Mouse (Mus musculus) urinary bladder, adult 18-20 months (tissue): Measurements from ENCODE around the gene Adamts17.

ENCODE experiments used
- DNase-seq, 2 experiments: peaks; one replicate each; pipeline ENCODE4 v3.0.0; 2022; ENCODE audit warnings: low spot score in 2 of 2, mixed read lengths in 2 of 2

Adamts17 gene

DNA sequence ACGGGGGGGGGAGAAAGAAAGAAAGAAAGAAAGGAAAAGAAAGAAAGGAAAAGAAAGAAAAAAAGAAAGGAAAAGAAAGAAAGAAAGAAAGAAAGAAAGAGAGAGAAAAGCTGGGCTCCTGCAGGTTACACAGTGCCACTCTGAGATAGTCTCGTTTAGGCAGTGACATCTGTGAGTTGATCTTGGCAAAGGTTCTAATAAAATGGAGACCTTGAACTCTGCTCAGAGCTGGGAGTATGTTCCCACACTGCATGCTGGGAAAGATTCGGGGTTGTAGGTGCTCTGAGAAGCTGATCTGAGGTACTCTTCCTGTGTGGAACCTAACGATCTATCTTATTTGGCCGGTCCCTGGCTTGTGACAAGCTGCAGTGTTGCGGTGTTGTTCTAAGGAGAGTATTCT is 7.0 kb downstream of the Adamts17 start:
- DNase-seq, result no peak

DNA sequence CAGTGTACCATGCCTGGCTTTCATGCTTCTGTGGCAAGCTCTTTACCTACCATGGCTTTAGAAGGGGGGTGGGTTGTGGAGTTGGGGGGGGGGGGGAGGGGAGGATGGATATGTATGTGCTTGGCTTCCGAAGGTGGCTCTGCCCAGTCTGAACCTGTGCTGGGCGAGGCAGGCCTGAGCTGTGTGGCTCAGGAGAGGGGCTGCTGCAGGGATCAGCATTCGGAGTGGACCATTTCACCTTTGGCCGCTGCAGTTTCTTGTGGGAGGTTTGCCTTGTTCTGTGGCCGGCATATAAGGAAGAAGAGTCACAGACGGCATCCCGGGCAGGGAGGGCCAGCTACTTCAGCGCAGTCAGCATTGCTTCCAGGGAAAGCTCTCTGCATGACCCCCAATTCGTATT is 7.8 kb downstream of the Adamts17 start:
- DNase-seq, result no peak

DNA sequence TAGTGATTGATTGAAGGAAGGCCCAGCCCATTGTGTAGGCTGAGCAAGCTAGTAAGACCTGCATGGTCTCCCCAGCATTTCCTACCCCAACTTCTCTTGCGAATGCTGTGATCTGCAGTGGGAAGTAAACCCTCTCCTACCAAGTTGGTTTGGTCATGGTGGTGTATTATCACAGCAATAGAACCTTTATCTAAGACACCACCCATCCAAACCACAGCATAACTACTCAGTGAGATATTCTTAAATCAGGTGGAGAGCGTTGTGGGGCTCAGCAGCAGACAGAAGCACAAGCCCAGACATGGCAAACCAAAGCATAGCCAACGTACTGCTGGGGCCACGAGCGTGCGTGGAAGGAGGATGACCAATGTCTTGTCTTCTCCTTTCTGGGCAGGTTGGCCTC is 9.8 kb downstream of the Adamts17 start:
- no peak for DNase-seq

DNA sequence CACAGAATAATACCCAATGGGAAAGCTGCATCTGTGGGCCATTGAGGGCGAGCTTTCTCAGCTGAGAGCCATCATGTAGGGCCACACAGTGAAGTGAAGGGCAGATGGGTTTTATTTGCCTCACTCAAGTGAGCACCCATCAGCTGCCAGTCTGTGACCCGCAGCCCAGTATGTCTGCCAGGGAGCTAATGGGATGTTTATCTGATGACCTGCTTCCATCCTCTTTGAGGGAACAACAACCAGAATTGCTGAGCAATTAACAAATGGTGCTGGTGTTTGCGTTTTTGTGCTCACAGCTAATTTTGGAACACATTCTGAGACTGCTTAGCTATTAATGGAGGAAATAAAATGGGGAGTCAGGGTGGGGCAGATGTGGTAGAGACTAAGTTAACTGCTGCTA is 12.6 kb downstream of the Adamts17 start:
- DNase-seq, result no peak

DNA sequence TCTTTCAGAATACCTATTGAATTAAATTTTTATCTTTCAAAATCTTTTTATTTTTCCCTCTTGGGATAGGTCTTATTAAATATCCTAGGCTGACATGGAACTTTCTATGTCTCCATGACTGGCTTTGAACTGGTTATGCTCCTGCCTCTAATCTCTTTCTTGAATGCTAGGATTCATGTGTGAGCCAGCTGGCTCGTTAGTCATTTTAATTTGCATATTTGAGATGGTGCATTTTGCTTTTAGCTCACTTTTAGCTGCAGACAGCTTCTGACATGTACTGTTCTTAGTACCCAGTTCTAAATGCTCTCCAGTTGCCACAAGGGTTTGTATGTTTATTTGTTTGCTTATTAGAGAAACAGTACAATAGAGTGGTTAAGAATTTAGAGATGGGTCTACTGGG is 18.1 kb downstream of the Adamts17 start:
- DNase-seq, result no peak

DNA sequence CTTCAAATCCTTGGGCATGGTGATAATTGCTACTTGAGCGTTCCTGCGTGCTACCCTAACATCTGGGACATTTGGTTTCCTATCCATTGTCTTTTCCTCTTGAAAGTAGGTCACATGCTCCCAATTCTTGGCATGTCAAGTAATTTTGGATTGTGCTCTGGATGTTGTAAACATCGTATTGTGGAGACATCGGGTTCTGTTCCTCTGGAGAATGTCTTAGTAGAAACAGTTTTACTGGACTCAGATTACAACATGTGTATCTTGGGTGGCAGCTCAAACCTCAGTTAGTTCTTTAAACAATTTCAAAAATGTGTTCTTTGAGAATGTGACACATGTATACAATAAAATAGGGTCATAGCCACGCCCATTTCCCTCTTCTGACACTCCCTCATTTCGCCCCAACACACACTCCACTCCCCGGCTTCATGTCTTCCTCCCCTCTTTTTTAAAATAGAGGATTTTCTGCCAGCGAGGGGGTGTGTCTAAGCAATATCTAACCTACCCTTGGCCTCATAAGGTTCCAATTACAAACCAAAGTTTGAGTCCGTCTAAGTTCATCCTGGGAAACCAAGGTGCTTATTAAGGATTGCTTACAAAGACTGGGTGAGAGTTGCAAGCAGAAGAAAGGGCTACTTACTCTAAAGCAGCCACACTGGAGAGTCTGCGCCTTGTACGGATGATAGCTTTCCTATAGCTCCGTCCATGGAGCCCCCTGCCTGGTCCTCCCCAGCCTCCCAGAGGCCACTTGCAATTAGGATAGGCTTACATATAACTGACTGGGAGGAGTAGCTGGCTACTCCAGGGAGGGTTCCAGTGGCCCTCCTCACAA is 18.9 kb downstream of the Adamts17 start:
- no peak for DNase-seq

DNA sequence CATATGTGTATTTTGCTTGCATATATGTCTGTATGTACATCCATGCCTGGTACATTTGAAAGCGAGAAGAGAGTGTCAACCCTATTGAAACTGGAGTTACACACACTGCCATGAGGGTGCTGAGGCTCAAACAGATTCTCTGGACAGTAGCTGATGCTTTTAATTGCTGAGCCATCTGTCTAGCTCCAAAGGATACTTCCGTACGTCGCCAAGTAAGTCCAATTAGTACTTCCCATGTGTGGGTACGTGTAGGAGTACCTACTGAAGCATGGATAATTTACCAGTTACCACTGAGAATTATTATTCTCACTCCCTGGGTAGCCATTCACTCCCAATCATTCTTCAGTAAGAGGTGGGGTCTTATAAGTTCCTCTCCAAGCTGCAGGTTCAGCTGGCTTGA is 19.7 kb downstream of the Adamts17 start:
- no peak for DNase-seq

DNA sequence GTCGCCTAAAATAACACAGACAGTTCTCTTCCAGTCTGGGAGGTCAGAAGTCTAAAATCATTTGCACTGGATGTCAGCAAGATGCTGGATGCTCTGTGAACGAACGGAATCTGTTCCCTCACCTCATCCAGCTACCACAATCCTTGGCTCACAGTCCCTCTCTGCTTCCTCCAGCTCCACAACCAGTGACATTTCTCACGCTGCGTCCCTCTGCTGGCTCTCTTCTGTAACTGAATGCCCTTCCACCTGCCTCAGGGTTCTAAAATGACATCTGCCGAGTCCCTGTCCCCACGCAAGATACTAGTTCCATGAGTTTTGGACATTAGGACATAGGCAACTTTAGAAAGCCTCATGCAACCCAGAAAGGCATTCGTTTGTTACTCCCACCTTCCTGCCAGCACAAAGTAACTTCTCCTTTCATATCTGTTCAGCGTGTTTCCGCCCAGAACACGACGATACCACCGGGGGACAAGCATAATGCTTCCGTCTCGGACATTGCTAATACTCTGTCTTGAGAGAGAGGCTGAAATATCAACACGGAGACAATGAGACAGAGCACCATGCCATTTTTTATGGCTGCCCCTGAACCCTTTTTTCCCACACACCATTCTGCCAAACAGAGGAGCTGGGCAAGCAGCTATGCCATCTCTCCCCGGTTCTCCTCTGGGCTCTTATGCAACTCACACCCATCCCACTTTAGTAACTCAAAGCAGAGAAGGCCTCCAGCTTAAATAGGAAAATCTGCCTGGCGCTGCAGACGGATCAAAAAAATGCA is 27.6 kb downstream of the Adamts17 start:
- DNase-seq, result no peak

DNA sequence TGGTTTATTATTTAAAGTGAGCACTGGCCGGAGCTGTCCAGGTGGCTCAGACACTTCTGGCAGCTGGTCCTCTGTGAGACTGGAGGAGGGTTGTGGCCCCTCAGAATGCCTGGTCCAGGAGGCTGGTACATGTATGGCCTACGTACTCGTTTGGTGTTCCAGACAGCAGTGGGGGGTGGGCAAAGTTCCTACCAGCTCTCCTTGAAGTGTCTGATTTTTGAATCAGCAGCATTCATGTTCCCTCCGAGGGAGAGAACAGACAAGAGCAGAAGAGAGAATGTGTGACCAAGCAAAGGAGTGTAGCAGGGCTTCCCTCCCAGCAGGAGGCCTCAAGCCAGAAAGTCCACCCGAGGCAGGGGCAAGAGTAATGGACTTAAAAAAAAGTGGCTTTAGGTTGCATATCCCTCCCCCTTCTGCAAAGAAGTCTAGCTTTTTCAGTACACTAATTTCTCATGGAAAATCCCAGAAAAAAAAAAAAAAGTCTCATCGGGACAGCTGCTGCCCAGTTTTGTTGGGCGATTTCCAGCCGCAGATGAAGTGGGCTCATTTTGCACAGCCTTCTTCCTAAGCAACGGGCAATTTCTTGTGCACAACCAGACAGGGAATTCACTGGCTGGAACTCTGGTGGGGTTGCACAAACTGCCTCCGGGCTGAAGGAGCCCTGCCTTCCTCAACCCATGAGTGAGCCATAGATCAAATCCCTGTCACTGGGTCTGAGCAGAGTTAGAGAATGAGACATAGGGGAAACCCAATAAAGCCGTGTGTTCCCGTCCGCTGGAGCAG is 28.4 kb downstream of the Adamts17 start:
- no peak for DNase-seq

DNA sequence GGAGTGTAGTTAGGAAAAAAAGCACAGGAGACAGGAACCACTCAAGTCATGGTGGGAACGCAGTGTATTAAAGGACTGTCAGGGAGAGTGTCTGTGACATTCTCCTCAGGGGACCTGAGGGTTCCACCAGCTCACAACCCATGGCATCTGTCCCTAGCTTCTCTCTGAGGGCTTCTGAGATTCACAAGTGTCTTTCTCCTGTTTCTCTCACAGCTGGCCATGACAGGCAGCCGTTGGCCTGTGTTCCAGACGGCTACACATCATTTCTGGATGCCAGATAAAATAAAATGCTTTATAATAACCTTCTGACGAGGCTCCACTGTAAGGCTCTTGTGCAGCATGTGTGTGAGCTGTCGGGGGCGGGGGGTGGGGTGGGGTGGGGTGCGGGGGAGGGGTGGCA is 32.0 kb downstream of the Adamts17 start:
- DNase-seq, result no peak

DNA sequence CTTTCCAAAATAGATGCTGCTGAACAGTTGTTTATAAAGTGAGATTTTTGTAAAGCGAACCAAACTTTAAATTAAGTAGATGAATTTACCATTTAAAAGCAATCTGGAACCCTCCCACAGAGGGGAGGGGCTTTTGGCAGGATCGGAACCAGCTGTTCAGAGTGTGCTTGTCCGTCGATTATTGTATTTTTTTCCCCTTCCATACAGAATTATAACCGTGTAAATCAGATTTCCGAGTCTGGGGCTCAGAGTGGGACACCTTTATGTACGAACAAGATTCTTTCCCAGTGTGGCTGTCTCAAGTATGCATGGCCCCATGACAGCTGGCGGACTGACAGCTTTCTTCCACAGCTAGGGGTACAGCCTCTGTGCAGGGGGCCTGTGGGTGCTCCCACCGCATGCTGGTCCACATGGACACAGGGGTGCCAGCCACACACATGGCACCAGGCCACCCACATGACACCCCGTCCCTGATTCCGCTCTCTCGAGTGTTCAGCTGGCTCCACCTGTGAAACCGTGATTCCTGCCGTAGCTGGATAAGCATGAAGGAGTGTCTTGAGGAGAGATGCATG is 32.5 kb downstream of the Adamts17 start:
- no peak for DNase-seq

DNA sequence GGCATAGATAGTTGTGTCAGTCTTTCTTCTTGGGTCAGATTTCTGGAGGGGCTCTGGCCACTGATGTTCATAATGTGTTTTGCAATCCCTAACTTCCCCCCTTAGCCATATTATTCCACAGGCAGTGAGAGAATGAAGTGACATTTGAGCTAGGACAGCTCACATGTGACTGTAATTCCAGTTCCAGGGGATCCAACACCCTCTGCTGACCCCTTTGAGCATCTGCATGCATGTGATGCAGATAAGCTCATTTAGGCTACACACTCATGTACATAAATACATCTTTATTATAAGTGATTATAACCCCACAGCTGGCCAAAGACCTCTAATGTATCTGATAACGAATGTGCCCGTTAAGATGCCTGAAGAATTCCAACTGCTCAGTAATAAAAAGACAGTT is 33.7 kb downstream of the Adamts17 start:
- DNase-seq, result no peak

DNA sequence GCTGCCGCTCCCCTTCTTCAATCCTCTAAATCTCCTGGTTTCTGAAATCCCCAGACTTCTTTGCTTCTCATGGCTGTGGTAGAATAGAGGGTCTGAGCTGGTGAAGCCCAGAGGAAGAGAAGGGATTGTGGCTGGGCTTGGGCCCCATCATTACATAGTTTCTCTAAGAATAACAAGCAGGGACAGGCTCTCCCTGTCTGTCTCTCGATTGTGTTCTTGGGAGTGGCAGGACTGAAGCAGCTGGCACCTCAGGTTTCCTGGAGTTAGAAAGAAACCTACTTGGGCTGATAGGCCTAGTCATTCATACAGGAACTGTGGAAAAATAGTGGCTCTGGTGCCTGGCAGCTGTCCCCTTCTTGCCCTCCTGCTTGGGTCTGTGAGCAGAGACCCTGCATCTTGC is 51.9 kb downstream of the Adamts17 start:
- no peak for DNase-seq

DNA sequence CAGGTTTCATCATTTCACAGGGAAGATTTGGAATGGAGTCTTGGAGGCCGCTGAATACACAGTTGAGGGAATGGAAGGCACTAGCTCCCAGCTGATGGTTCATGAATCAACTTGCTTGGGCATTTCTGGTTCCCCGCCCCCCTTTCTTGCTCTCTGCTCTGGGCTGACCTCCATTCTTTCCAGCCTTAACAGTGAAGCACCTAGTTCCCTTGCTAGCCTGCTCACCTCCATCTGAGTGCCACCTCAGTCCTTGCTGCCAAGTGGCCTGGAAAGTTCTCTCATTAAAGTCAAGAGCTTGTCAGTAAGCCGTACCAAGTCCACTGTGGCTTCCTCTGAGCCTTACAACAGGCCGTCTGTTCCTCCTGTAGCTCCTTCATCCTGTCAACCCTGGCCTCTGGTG is 52.6 kb downstream of the Adamts17 start:
- no peak for DNase-seq

DNA sequence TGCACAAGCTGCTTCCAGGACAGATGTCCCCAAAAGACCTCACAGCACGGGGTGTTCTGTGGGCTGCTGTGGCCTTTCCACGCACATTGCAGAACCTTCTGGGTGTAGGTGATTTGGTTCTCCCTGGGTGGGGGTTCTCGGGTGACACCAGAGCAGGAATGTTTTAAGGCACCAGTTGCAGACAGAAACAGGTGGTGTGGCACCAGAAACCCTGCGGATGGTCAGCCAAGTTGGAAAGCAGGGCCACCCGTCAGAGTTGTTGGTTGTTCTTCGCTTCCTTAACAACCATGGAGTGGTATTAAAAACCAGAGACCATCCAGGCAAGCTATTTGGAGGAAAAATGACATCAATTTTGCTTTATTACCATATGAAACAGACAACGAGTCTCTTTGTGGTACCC is 62.8 kb downstream of the Adamts17 start:
- DNase-seq, result no peak

DNA sequence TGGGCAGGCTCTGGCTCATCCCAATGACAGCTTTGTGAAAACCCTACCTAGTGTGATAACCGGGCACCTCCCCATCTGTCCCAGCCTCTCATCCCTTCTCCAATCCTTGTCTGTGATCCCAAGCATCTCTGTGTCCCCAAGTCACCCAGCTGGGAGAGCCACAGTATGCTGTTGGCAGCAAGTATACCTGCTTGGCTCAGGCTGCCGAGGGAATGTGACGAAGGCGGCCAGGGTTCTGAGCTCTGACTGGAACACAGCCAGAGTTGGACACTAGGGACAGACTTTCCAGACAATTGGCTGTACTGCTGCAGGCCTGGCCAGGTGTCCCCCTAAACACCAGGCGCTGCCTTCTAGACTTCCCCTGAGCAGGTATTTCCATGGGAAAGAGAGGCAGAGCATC is 63.5 kb downstream of the Adamts17 start:
- DNase-seq, result no peak

DNA sequence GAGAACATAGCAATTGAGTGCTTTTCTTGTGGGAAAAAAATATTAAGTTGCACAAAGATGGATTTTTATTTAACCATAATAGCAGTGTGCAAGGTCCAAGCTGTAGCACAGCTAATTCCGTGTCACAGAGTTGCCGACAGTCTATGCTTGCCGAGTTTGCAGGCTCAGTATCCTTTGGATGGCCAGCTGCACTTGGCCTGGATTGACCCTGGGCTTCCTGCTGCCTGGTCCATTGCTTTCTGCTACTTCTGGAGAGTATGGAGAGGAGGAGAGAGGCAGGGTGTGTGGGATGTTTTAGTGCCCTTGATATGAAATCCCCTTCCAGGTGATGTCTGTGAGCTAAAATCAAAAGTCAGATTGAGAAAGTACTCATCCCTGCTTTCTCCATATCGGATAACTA is 66.4 kb downstream of the Adamts17 start:
- no peak for DNase-seq

DNA sequence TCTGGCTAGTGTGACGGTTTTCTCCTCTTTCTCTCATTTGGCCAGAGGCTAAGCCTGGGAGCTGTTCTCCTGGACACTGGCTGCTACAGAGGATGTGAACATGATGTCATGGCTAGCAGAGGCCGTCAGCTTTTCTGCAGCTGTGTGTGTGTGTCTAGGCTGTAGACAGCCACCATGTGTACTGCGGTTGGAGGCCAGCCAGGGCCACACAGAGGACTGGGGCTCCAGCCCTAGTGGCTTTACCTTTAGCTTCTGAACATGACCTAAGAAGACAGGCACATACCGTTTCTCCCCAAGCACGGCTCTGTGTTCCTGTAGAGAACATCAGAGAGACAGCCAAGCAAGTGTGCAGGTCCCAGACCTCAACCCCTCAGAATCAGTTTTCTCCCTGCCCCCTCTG is 73.3 kb downstream of the Adamts17 start:
- DNase-seq, result no peak

DNA sequence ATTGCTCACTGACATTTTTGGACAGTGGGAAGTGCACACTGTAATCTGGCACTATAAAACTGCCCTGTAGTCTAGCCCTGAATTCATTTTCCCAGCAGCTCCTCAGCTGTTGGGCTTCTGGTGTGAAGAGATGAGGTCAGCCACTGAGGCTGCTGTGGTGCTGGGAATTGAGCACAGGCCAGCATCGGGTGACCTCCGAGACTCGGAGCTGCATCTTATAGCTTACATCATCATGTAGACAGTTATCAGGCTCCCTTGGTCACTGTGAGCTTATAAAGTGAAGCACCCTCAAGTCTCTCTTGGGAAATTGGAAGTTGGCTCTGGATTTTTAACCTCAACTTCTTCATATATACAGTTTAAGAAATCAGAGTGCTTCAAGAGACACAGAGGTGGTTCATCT is 84.1 kb downstream of the Adamts17 start:
- no peak for DNase-seq

DNA sequence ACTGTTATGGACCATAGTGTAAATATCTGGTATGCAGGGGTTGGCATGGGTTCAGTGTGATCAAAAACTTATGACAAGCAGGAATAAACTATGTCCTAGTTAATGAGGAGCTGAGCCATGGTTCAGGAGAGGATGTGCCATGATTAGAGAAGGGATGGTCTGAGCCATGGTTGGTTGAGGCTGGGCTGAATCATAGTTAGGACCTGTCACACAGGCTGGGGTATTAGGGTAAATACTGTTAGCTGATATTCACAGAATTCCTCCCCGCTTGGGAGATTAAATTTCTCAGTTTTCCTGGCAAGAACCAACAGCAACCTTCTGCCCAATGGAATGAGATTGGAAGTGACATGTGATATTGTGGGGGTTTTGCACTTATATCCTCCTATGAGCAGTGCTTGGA is 84.6 kb downstream of the Adamts17 start:
- no peak for DNase-seq

DNA sequence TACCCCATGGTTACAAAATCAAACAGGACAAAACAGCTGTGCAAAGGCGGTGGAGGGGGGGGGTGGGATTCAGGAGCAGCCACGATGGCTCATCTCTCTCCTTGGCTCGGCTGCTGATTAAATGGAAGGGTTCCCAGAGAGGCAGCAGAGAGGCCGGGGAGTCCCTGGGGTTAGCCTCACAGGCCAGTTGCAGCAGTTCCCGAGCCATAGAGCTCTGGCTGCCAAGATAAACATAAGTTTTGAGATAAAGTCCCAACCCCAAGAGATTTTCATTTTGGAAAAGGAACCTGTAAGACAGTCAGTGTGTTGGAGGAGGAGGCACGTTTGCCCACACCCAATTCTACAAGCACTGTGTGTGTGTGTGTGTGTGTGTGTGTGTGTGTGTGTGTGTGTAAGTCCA is 89.7 kb downstream of the Adamts17 start:
- DNase-seq, result peak in 1 of 2 experiments; percentile 63

DNA sequence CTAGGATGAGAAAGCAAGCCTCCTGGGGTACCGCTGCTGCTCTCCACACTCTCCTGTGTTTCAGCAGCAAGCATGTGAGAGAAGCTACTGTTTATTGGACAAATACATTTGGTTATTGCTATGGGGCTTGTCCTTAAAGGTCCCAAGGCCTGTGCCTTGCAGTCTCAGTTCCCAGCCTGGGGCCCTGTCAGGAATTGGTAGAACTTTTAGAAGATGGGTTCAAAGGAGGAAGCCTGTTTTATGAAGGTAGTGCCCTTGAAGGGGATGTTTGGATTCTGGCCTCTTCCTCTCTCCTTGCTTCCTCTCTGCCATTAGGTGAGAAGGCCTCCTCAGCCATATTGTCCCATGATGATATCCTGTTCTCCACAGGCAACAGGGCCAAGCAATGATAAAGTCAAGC is 91.8 kb downstream of the Adamts17 start:
- DNase-seq, result no peak
